Mouse (Mus musculus) MEL-GATA-1-ER (cell line): ENCODE measurements around the gene Capzb.

Experiments used
- DNase-seq: peaks from one replicate; pipeline ENCODE4 v3.0.0-alpha.2; 2012; ENCODE audit warnings: low read depth; ENCODE audit errors: extremely low read depth

Gene Capzb

GRCm38 (mm10) chr4:139262981-139263380 is 70.3 kb downstream of the Capzb start:
- no peak for DNase-seq

- DNase-seq: no peak
These were observed 73.2 kb downstream of the Capzb start for GRCm38 (mm10) chr4:139265783-139266499.

- DNase-seq: no peak
These were observed 73.8 kb downstream of the Capzb start for GRCm38 (mm10) chr4:139266500-139266865.

GRCm38 (mm10) chr4:139267335-139267734 is 74.6 kb downstream of the Capzb start:
- no peak for DNase-seq

DNA sequence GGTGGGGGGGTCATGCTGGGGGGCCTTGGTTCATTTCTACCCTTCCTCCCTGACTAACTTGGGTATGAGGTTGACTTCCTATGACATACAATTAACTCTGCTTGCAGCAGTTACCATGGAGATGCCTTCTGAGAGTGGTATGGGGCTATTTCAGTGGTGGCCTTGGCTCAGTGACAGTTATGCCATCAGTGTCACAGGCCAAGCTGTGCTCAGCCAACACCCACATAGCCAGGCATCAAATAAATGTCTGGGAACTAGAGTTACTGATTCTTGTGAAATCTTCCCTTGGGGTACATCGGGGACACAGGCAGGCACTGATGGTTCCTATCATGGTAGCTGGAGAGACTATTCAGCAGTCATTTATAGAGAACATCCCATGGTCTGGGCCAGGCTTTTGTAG is 75.5 kb downstream of the Capzb start:
- DNase-seq: no peak

GRCm38 (mm10) chr4:139270168-139270567 is 77.5 kb downstream of the Capzb start:
- DNase-seq: no peak

DNA sequence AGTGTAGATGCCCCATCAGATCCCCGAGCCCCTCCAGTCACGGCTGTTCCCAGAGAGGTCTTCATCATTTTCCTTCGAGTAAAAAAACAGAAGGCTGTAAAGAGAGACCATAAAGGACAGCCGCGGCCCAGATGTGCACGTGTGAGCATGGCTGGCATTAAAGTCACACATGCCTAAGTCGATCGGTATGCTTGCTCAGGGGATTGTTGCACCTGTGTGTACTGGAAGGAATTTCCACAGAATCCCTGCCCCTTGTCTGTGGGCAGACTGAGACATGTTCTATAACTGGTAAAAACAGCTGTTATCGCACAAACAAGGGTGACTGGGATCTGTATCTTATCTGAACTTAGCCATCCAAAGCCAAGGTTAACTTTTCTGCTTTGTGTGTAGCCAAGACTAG is 78.9 kb downstream of the Capzb start:
- no peak for DNase-seq

- DNase-seq: no peak
These were observed 80.4 kb downstream of the Capzb start for GRCm38 (mm10) chr4:139272951-139273680.

- DNase-seq: no peak
These were observed 81.9 kb downstream of the Capzb start for GRCm38 (mm10) chr4:139274573-139274972.

- DNase-seq: no peak
These were observed 83.7 kb downstream of the Capzb start for GRCm38 (mm10) chr4:139276411-139276810.

DNA sequence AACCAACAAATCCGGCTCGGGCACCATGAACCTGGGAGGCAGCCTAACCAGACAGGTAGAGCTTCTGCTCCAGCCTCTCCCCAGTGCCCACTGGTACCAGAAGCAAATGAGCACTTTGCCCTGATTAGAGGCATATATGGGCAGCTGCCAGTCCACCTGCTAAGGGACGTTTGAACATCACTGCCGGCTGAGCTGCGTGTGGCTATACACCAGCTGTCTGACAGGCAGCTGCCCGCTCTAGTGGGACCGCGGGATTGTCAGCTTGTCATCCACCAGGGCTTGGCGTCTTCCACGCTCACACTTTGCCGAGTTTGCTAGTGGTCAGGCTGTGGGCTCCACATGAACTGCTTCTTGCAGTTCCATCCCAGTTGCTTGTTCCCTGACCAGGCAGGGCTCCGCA is 87.8 kb downstream of the Capzb start:
- no peak for DNase-seq

- DNase-seq: no peak
These were observed 89.2 kb downstream of the Capzb start for GRCm38 (mm10) chr4:139281791-139282345.

DNA sequence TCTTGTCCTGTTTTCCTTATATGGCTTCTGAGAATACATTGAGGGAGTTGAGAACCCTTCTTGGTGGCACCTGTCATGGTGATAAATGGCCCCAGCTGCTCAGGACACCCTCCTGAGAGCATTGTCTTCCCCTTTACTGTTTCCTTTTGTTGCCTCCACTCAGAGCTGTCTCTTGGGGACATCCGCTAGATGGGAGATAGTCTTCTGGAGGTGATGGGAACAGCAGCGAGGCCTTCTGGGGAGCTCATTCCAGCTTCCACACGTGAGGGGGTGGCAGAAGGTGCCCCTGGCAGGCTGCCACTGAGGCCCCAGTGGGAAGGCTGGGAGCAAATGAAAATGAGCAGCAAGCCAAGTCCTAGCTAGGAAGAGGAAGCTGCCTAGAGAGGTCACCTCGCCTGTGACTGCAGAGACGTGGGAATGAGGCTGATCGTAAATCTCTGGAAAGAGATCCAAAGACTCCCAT is 90.3 kb downstream of the Capzb start:
- DNase-seq: no peak

GRCm38 (mm10) chr4:139284877-139285276 is 92.2 kb downstream of the Capzb start:
- no peak for DNase-seq

- DNase-seq: no peak
These were observed 93.5 kb downstream of the Capzb start for GRCm38 (mm10) chr4:139286234-139286633.

- no peak for DNase-seq
These were observed 94.6 kb downstream of the Capzb start for GRCm38 (mm10) chr4:139287122-139287863.

GRCm38 (mm10) chr4:139289017-139289416 is 96.3 kb downstream of the Capzb start:
- DNase-seq: no peak

DNA sequence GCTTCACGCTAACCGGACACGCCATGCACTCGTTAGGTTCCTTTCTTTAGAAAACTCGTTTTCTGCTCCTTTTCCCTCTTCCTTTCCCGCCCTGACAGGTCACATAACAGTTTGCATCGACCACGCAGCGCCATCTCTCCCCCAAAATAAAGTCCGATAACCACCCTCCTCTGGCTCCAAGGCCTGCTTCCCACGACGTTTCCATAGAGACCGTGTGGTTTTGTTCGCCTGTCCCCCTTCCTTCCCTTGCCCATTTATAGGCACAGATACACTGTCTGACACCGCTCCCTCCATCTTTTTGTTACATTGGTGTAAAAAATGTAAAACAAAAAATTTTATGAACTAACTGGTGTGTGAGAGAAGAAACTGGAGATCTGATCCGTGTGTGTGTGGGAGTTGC is 98.4 kb downstream of the Capzb start:
- no peak for DNase-seq

GRCm38 (mm10) chr4:139292038-139292437 is 99.3 kb downstream of the Capzb start:
- DNase-seq: no peak

DNA sequence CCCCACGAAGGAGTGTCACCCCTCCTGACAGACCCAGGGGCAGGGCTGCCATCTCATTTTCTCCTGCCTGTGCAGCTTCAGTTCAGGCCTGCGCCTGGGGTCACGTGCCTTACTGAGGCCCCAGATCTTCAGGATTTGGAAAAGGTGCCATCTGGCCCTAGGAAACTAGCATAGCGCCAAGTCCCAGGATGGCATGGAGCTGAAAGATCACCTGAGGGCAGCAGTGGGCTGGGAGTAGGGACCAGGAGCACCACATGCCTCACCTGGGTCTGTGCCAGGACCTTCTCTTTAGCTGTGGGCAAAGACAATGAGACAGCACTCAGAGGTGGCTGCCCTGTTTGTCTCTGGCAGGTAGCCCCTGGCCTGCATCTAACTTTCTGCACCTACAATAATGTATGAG is 104.9 kb downstream of the Capzb start:
- no peak for DNase-seq

DNA sequence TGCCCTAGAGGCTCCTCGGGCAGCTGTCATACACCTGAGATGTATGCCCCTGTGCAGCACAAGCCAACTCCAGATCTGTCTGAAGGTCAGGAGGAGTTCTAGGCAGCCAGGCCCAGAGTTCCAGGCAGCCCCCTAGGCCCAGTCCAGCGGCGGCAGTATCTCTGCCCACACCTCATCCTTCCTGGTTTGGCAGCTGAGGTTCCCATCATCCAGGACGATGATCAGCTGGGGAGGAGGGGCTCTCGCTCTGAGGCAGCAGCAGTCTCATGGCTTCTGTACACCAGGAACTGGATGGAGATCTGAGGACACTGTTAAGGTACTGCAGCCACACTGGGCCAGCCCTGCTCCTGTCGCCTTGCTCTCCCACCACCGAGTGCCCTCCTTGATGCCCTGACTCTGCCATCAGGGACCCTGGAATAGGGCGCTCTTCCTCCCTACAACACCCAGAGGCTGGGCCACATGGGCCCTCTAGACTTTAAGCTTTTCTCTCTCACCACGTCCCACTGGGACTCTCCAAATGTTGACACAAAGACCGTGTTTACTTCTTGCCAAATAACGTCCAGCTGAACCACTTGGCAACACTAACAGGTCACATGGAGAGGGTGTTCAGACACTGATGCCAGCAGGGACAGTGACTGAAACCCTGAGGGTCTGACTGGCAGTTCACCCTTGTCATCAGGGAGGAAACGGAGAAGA is 106.1 kb downstream of the Capzb start:
- DNase-seq: no peak
